Mouse (Mus musculus) olfactory bulb, adult 2 months (tissue): ENCODE results near the gene Akr1c18.

Source experiments
- CTCF ChIP-seq: fragments of 200-500 bp; IDR thresholded peaks from 2 replicates; pipeline ENCODE4 v1.5.1; 2012; ENCODE audit warnings: low read depth, mild to moderate bottlenecking, low read length, moderate library complexity; ENCODE audit not compliant: insufficient read depth
- POLR2A ChIP-seq: fragments of 200-500 bp; IDR thresholded peaks from 2 replicates; pipeline ENCODE4 v1.6.1; 2012; ENCODE audit warnings: mild to moderate bottlenecking, low read depth, low read length, moderate library complexity; ENCODE audit not compliant: insufficient read depth

GRCm38 (mm10) chr13:4153593-4153992 is 3.1 kb upstream of the Akr1c18 start:
- TF ChIP-seq POLR2A (no peak), CTCF (no peak)
